Mouse (Mus musculus) lung, adult 2 months (tissue): ENCODE measurements around the gene Tenm4.

Experiments used
- CTCF ChIP-seq: fragments of 200-500 bp; IDR thresholded peaks from 2 replicates; pipeline ENCODE4 v1.5.1; 2011; ENCODE audit warnings: mild to moderate bottlenecking, low read length, control low read depth; ENCODE audit not compliant: insufficient read depth
- POLR2A ChIP-seq: fragments of 200-500 bp; IDR thresholded peaks from 2 replicates; pipeline ENCODE4 v1.6.1; 2011; ENCODE audit warnings: low read depth, mild to moderate bottlenecking, control low read depth, low read length, borderline replicate concordance; ENCODE audit errors: extremely low read depth

GRCm38 (mm10) chr7:96457891-96458290 lies 286.8 kb downstream of the Tenm4 start:
- no peak for TF ChIP-seq POLR2A
- no peak for TF ChIP-seq CTCF
